Mouse (Mus musculus): Measurements from ENCODE around the gene Cdc6.

Gene Cdc6

GRCm38 (mm10) chr11:98961051-98961592 is 53.5 kb downstream of the Cdc6 start:
- DNase-seq (ENCODE audit: extremely low spot score), result no peak

GRCm38 (mm10) chr11:98961766-98962165 is 54.2 kb downstream of the Cdc6 start:
- DNase-seq (ENCODE audit: extremely low spot score), result no peak

- DNase-seq (ENCODE audit: extremely low spot score), result no peak
Observed at GRCm38 (mm10) chr11:98962421-98963095, 55.0 kb downstream of the Cdc6 start.

GRCm38 (mm10) chr11:98963191-98964021 is 55.8 kb downstream of the Cdc6 start:
- DNase-seq (ENCODE audit: extremely low spot score), result peak; percentile 76

- DNase-seq (ENCODE audit: extremely low spot score), result no peak
Observed at GRCm38 (mm10) chr11:98964201-98964615, 56.6 kb downstream of the Cdc6 start.

- DNase-seq (ENCODE audit: extremely low spot score), result peak; percentile 38
Observed at GRCm38 (mm10) chr11:98964616-98965415, 57.2 kb downstream of the Cdc6 start.

GRCm38 (mm10) chr11:98965416-98966077 is 57.9 kb downstream of the Cdc6 start:
- peak; percentile 60 for DNase-seq (ENCODE audit: extremely low spot score)

- no peak for DNase-seq (ENCODE audit: extremely low spot score)
Observed at GRCm38 (mm10) chr11:98966499-98967141, 59.0 kb downstream of the Cdc6 start.

- DNase-seq (ENCODE audit: extremely low spot score), result no peak
Observed at GRCm38 (mm10) chr11:98968079-98968478, 60.5 kb downstream of the Cdc6 start.

GRCm38 (mm10) chr11:98968716-98969495 is 61.3 kb downstream of the Cdc6 start:
- peak; percentile 89 for DNase-seq (ENCODE audit: extremely low spot score)

GRCm38 (mm10) chr11:98969496-98969927 is 61.9 kb downstream of the Cdc6 start:
- DNase-seq (ENCODE audit: extremely low spot score), result no peak

- DNase-seq (ENCODE audit: extremely low spot score), result no peak
Observed at GRCm38 (mm10) chr11:98970191-98970925, 62.8 kb downstream of the Cdc6 start.

GRCm38 (mm10) chr11:98971316-98972031 is 63.9 kb downstream of the Cdc6 start:
- no peak for DNase-seq (ENCODE audit: extremely low spot score)

- DNase-seq (ENCODE audit: extremely low spot score), result peak; percentile 84
Observed at GRCm38 (mm10) chr11:98972215-98972614, 64.6 kb downstream of the Cdc6 start.

- no peak for DNase-seq (ENCODE audit: extremely low spot score)
Observed at GRCm38 (mm10) chr11:98972801-98973360, 65.3 kb downstream of the Cdc6 start.
